Mouse (Mus musculus): Measurements from ENCODE around the gene Gm4353. TPM values are rescaled to one million over a fixed set of nuclear protein-coding genes. Genes with fewer than 3 reads are reported as not detected.

The Gm4353 gene
- polyA plus RNA-seq, 1 experiment = 0.98 TPM

DNA sequence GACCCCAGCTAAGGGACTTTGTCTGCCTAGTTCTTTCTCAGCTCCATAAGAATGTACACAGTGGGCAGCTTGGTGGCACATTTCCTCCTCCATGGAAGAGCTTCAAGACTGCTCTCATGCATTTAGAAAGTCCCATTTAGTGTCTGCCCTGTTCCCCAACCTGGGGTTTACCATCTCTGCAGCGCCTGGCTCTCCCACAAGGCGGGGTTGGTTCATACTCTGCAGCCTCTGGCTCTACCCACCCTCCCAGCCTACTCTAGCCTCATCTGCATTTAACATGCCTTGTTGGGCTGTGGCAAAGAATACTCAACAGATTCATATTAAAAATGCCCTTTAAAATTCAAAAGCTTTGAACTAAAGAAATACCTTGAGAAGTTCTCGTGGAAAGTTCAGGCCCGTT is 36.3 kb upstream of the Gm4353 start:
- H3K4me3 ChIP-seq (ENCODE audit: insufficient read depth, low read length) = no peak overlapping the region
- TF ChIP-seq CTCF (IDR thresholded peaks at IDR 0.05; ENCODE audit: borderline replicate concordance, insufficient read depth, low read length) = no peak
- TF ChIP-seq POLR2A (IDR thresholded peaks at IDR 0.05; ENCODE audit: low read depth, low read length) = no peak
- H3K27ac ChIP-seq (ENCODE audit: insufficient read depth, low read length) = no peak overlapping the region
- H3K4me1 ChIP-seq (ENCODE audit: control insufficient read depth, insufficient read depth, low read length) = no peaks in the 10 kb centered on the region

DNA sequence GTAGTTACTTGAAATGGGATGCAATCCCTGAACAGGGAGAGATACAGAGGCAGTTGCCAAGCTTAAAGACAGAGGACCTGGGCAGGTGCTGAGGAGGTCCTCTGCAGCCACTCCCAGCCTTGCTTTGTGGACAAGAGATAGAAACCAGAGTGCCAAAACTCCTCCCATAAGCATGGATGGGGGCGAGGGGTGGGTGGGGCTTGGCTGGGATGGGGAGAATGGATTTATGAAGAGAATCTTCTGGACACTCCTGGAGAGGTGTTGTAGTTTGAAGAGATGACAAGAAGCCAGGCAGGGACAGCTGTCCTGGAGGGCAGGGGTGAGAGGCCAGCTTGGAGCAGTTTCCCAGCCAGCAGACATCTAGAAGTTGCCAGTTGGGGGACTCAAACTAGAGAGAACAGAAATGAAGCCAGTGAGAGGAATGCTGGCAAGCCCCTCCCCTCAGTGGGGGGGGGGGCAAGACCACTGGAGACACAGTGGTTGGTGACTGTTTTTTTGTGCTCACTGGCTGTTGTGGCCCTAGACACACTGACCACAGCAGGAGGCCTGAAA is 34.9 kb upstream of the Gm4353 start:
- Histone ChIP-seq H3K4me1 (ENCODE audit: control insufficient read depth, insufficient read depth, low read length) (no peaks in the 10 kb centered on the region), H3K27ac (ENCODE audit: insufficient read depth, low read length) (no peak overlapping the region), H3K4me3 (ENCODE audit: insufficient read depth, low read length) (no peak overlapping the region)
- no peak for TF ChIP-seq CTCF (IDR thresholded peaks at IDR 0.05; ENCODE audit: borderline replicate concordance, insufficient read depth, low read length)
- TF ChIP-seq POLR2A (IDR thresholded peaks at IDR 0.05; ENCODE audit: low read depth, low read length) = no peak

DNA sequence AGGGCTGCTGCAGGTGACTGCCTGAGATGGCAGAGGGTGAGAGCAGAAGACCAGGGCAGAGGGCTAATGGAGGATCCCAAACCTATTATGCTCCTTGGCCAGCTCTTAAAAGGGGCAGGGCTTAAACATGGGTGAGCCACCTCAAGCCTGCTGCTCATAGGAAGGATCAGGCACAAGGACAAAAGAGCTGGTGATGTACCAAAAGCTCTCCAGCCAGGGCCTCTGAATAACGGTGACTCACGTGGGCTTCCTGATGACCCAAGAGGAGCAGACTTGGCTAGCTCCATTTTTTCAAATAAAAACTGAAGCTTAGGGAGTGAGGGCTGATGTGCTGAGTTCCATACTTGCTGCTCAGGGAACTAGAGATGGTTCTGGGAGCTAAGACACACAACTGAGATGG is 31.6 kb upstream of the Gm4353 start:
- Histone ChIP-seq H3K4me3 (ENCODE audit: insufficient read depth, low read length) (no peak overlapping the region), H3K27ac (ENCODE audit: insufficient read depth, low read length) (no peak overlapping the region), H3K4me1 (ENCODE audit: control insufficient read depth, insufficient read depth, low read length) (no peaks in the 10 kb centered on the region)
- TF ChIP-seq POLR2A (IDR thresholded peaks at IDR 0.05; ENCODE audit: low read depth, low read length) = no peak
- TF ChIP-seq CTCF (IDR thresholded peaks at IDR 0.05; ENCODE audit: borderline replicate concordance, insufficient read depth, low read length) = no peak

DNA sequence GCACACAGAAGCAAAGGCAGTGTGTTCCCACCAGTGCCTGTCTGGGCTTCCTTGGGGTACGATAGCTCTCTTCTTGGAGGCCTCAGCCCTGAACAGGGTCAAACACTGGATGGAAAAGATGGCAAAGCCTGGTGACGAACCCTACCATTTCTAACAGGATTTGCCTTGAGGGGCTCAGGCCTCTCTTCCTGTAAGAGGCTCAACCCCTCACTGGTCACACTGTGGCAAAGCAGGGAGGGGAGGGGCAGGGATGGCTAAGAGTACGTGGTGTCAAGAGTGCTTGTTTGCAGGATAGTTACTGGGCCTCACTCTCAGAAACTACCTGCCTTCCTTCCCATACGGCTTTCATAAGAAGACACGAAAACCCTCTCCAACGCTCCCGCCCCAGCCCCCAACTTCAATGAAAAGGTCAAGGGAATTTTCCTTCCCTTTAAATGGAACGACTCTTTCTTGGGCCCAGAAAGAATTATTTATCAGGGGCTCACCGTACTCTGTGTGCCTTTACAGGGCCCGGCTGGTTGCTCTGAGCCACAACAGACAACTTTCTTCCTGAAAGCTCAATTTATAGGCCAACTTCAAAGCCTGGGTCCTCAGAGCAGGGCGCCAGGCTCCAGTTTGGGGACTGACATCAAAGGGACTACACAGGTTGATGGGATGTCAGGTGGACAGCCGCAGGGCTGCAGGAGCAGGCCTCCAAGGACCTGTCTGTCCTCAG is 30.9 kb upstream of the Gm4353 start:
- Histone ChIP-seq H3K4me3 (ENCODE audit: insufficient read depth, low read length) (no peak overlapping the region), H3K4me1 (ENCODE audit: control insufficient read depth, insufficient read depth, low read length) (no peaks in the 10 kb centered on the region), H3K27ac (ENCODE audit: insufficient read depth, low read length) (no peak overlapping the region)
- TF ChIP-seq CTCF (IDR thresholded peaks at IDR 0.05; ENCODE audit: borderline replicate concordance, insufficient read depth, low read length) (no peak), POLR2A (IDR thresholded peaks at IDR 0.05; ENCODE audit: low read depth, low read length) (no peak)

DNA sequence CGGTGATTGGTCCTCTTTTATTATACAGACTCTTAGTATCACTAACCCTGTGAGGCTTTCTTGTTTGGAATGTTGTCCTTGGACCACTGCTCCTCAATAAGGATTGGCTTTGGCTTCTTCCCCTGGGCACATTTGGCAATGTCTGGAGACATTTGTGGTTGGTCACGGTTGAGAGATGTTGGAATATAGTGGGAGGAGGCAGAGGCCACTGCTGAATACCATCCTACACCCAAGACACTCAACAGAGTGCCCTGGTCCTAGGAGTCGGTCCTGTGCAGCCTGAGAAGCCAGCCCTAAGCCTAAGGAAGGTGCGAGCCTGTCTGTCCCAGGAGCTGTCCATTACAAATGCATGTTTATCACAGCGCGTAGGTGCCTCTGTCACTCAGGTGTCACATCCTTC is 27.1 kb upstream of the Gm4353 start:
- no peak overlapping the region for H3K27ac ChIP-seq (ENCODE audit: insufficient read depth, low read length)
- no peak overlapping the region for H3K4me3 ChIP-seq (ENCODE audit: insufficient read depth, low read length)
- H3K4me1 ChIP-seq (ENCODE audit: control insufficient read depth, insufficient read depth, low read length) = no peaks in the 10 kb centered on the region
- TF ChIP-seq CTCF (IDR thresholded peaks at IDR 0.05; ENCODE audit: borderline replicate concordance, insufficient read depth, low read length) (no peak), POLR2A (IDR thresholded peaks at IDR 0.05; ENCODE audit: low read depth, low read length) (no peak)

DNA sequence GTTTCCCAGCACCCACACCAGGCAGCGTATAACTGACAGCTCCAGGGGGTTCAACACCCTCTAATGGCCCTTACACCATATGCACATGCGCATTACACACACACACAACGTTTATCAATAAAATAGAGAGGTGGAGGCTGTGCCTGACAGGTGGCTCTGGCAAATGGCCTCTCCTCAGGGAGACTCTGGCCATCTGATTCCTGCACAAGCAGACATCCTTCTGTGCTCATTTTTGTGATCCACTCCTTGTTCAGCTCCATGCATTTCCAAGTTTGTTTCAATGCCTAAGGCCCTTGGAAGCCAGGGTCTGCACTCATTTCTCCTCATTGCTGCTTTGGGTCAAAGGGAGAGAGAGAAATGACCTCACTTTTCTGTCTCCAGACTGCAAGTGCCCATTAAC is 26.2 kb upstream of the Gm4353 start:
- no peak overlapping the region for H3K4me3 ChIP-seq (ENCODE audit: insufficient read depth, low read length)
- H3K4me1 ChIP-seq (ENCODE audit: control insufficient read depth, insufficient read depth, low read length) = no peaks in the 10 kb centered on the region
- no peak for TF ChIP-seq CTCF (IDR thresholded peaks at IDR 0.05; ENCODE audit: borderline replicate concordance, insufficient read depth, low read length)
- TF ChIP-seq POLR2A (IDR thresholded peaks at IDR 0.05; ENCODE audit: low read depth, low read length) = no peak
- no peak overlapping the region for H3K27ac ChIP-seq (ENCODE audit: insufficient read depth, low read length)

DNA sequence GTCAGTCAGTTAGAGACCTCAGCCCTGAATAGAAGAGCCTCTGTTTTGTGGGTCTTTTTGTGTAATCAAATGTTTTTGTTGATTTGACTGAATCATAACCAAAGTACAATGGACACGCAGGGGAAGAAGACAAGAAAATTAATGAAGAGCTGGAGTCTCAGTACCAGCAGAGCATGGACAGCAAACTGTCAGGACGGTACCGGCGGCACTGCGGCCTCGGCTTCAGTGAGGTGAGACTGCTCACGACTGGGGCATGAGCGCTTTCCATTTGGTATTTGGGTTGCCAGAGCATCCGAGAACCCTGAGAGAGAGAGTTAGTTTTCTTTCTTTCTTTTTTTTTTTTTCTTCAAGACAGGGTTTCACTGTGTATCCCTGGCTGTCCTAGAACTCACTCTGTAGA is 18.7 kb upstream of the Gm4353 start:
- no peak for TF ChIP-seq POLR2A (IDR thresholded peaks at IDR 0.05; ENCODE audit: low read depth, low read length)
- TF ChIP-seq CTCF (IDR thresholded peaks at IDR 0.05; ENCODE audit: borderline replicate concordance, insufficient read depth, low read length) = no peak
- no peak overlapping the region for H3K4me3 ChIP-seq (ENCODE audit: insufficient read depth, low read length)

DNA sequence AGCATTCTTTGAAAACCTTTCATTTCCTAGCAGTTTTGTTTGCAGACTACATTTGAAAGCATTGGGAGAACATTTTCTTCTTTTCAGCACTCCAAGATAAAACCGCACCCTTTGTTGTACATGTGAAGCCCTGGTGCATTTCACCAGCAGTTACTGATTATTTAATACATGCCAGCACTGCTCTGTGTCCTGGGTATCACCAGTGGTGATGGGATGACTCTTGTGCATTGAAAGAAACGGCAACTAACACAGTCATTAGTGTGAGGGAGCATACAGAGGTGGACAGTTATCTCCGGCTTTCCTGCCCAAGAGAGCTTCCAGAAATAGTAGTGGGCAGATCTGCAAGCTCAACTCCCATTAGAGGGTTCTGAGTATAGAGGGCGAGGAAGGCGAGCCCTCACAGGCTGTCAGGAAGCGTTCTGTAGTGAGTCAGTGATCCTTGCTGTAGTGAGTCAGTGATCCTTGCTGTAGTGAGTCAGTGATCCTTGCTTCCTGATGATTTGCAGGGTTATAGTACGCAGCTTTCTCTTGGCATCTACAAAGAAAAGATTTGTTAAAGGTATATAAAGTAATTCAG is 15.6 kb upstream of the Gm4353 start:
- Histone ChIP-seq H3K27ac (ENCODE audit: insufficient read depth, low read length) (peak overlapping the region; percentile 59), H3K4me3 (ENCODE audit: insufficient read depth, low read length) (no peak overlapping the region), H3K4me1 (ENCODE audit: control insufficient read depth, insufficient read depth, low read length) (peaks cover 2% of the 10 kb centered on the region)
- TF ChIP-seq CTCF (IDR thresholded peaks at IDR 0.05; ENCODE audit: borderline replicate concordance, insufficient read depth, low read length) = no peak
- TF ChIP-seq POLR2A (IDR thresholded peaks at IDR 0.05; ENCODE audit: low read depth, low read length) = no peak

More for the DNA sequence above, 18.7 kb upstream of the Gm4353 start:
- Histone ChIP-seq H3K27ac (ENCODE audit: insufficient read depth, low read length) (no peak overlapping the region), H3K4me1 (ENCODE audit: control insufficient read depth, insufficient read depth, low read length) (peaks cover 2% of the 10 kb centered on the region; the same call in 1 of the 2 replicates)

DNA sequence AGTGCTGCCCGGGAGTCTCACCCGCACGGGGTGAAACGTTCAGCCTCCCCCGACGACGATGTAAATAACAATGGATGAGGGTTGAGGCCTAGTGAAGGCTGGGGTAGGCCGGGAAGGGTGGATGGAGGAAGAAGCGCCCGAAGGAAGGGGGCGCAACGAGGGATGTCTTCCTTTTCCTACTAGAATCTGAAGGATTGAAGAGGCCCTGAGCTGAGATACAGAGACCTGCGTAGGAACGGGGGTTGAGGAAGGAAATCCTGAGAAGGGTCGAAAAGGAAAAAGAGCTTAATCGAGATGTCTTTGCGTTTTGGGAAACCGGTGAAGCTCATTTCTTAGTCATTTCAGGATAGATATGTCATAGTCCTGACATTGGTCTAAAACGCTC is 9.0 kb upstream of the Gm4353 start:
- peak overlapping the region; percentile 53 for H3K27ac ChIP-seq (ENCODE audit: insufficient read depth, low read length)
- no peak for TF ChIP-seq POLR2A (IDR thresholded peaks at IDR 0.05; ENCODE audit: low read depth, low read length)
- TF ChIP-seq CTCF (IDR thresholded peaks at IDR 0.05; ENCODE audit: borderline replicate concordance, insufficient read depth, low read length) = no peak
- H3K4me1 ChIP-seq (ENCODE audit: control insufficient read depth, insufficient read depth, low read length) = no peaks in the 10 kb centered on the region; the same call in 1 of the 2 replicates
- H3K4me3 ChIP-seq (ENCODE audit: insufficient read depth, low read length) = peak overlapping the region; percentile 56

Data from embryonic fibroblast, embryonic 13.5 days (primary cell).